Mouse (Mus musculus) heart, postnatal 14 days (tissue): ENCODE results near the gene Gucy1b1. TPM values are rescaled to one million over a fixed set of nuclear protein-coding genes. Genes with fewer than 3 reads are reported as not detected.
A peak's percentile ranks its signal among the peaks of the same experiment; 100 is the strongest.

ENCODE experiments used
- DNase-seq, 2 experiments: peaks; one replicate each; pipeline ENCODE4 v3.0.0; 2021 to 2022
- intact Hi-C: fragments of 180-260 bp; cut with DNase I; formaldehyde crosslinking; loops from one replicate; pipeline ENCODE4 v1.15.1; 2025
- total RNA-seq, 2 experiments: library from RNA; stranded (reverse); gene quantifications; 2 replicates each; pipeline ENCODE4 v1.2.3; 2021

The Gucy1b1 gene
- total RNA-seq, 2 experiments from 2014 or later = 19.8 to 21.1 TPM

DNA sequence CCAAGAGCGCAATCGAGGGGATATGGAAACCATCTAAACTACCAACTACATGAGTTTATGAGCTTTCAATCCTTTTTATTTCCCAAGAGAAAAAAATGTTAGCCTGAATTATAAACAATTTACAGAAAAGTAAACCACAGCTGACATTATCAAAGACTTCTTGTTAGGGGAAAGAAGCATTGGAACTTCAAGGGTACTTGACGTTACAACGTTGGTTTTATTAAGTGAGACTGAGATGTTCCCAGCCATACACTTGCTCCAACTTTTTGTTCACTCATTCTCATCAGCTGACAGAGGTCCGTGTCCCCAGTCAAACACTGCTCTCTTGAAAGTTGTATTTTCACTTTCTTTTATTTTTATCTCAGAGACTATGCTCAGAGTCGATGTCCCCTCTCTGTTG is 30.8 kb downstream of the Gucy1b1 start:
- DNase-seq = no peak
- intact Hi-C loops = loop anchor here (10.0 kb wide), 1 partner anchor 171 kb away; no protein-coding TSS in a partner anchor

DNA sequence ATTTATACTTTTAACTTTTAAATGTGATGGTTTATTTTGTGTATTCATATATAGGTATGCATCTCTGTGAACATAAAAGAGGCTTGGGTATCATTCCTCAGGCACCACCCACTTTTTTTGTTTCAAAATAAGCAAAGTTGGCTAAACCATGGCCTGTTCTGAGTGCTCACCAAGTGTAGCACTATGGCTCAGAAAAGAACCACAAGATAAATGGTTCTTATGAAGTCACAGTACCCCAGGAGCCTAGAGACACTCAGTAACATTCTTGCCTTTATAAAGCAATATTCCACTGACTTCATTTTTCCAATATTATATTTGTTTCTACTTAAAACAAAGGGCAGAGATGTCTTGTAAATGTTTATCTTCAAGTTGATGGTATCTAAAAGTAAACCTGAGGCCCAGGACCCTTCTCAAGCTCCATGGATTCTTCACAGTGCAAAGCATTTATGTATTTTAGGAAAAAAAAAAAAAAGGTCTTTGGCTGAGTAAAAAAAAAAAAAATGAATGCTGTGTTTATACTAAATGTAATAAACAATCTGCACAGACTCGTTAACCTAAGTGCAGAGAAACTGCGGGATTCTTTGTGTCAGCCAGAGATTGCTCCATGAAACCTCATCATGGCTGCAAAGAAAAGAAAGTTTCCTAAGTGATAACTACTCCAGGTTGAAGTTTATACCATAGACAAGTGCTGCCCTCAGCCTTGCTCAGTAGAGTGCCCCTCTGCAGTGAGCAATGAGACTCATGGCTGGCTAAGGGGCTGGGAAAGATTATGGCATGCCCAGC is 38.0 kb downstream of the Gucy1b1 start:
- intact Hi-C loops = loop anchor here (10.0 kb wide), 1 partner anchor 818 kb away; no protein-coding TSS in a partner anchor
- DNase-seq = no peak

DNA sequence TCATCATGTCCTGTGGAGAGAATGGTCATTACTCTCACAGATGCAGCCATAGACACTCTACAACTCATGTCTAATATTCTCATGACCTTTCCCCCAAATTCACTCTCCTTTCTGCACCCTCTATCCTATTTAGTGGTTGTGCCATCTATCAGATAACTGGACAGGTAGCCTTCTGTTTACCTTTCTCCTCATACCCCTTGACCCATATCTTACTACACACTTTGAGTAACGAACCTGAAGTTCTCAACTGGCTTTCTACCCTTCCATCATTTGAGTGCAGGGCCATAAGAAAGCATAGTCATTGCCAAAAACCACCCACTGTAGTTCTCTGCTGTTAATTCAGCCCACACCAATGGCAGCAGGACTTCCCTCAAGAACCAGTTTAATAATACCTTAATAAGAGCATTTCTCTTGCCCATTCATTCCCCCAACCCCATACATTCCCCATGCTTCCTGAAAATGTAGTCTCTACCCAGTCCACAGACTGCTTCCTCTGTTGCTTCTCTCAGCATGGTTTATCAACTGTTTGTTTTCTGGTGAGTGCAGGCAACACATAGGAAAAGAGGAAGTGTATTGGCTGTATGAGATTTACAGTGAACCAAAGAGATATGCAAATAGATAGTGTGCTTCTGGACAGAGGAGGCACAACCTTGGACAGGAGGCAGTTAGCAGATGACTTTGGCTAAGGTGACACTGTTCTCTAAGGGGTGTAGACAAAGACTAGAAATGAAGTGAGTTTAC is 44.3 kb downstream of the Gucy1b1 start:
- intact Hi-C loops = loop anchor here (10.0 kb wide), 1 partner anchor 825 kb away; no protein-coding TSS in a partner anchor
- no peak for DNase-seq

DNA sequence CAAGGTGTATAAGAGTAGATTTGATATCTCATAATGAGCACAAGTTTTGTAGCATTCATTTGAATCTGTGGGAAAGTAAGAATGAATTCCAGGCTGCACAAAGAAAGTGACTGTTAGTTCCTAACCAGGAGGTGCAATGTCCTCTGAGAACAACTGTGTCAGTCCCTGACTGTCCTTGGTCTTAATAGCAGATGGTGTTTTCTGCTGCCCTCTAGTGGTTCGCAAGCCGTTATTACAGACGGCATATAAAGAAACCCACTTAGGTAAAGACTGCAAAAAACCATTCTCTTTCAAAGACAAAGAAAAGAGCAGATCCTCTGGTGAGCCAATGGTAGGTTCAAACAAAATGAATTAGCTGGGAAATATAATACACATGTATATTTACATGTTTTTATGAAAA is 45.3 kb downstream of the Gucy1b1 start:
- DNase-seq = peak; percentile 9 to 55
- intact Hi-C loops = loop anchor here (5.0 kb wide), 2 partner anchors 37 to 97 kb away; partner anchors contain the start of gene Ctso

DNA sequence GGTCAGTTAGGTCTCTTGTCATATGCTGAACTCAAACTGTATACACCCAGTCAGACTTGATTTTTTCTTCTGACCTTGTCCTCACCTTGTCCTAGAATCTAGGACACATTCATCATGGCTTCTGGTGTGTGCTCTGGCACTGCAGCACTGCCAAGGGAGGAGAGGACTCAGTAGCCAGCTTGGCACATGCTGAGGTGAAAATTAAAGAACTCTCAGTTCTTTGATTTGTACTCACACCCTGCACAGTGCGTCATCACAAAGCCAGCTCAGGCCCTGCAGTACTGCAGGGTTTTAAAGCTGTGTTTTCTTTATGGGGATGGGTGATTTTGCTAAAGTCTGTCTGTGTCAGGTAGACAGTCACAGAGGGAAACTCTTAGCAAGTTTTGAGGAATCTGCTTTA is 47.2 kb downstream of the Gucy1b1 start:
- intact Hi-C loops = loop anchor here (5.0 kb wide), 2 partner anchors 35 to 95 kb away; partner anchors contain the start of gene Ctso
- DNase-seq = no peak

DNA sequence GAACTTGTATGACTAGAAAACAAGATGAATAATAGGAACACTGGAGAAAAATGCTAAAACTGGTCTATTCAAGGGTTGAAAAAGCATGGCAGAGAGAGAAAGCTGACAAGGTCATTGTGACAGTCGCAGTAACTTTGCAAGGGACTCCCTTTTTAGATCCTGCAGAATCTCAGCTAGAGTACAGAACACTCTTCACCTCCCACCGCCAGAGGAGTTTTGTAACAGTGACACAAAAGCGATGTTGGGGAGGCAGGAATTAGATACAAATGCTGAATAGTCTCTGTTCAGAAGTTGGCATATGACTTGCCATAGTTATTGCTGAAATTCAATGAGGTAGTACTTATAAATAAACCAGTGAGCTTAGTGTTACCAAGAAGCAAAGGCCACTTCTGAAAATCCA is 51.4 kb downstream of the Gucy1b1 start:
- no peak for DNase-seq
- intact Hi-C loops = no loop called here

DNA sequence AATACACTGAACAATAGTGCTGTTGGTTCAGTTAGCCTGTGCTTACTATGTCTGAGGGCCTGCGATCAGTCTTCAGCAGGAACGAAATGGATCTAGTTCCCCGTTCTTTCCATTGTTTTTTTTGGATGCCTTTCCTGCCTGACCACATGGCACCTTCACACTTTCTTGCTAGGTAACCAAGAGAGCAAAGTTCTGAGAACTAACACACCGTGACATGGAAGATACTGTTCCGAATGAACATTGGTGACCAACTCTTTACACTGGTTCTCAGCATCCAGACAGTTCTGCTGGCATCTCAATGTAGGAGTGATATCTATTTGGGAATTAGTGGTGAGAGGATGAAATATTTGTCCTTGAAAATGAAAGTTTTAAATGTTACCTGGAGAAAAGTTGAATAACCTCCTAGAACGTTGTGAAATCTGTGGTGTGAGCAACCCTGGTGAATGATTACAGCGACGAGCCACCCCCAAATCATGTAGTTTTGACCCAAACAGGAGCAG is 52.0 kb downstream of the Gucy1b1 start:
- intact Hi-C loops = no loop called here
- no peak for DNase-seq

DNA sequence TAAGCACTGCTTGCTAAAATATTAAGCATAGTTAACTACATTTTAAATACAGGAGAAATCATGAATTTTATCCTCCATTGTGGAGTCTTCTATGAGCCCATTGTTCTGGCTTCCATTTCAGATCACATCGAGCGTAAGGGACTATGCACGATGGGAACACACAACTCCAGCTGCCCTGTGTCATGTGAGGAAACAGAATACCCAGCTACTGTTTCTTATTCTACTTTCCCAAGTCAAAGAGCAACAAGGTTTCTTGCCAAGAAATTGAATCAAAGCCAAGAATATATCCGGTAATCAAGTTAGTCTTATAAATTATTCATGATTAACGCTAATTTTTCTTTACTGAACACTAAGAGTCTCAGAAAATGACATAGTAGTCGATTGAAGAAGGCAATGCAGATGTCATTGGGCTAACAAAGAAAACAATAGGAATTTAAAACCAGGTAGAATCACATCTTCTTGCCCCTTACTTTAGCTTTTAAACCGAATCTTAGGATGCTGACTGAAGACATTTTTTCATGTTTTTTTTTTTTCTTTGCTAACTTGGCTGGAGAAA is 60.3 kb downstream of the Gucy1b1 start:
- intact Hi-C loops = no loop called here
- no peak for DNase-seq

DNA sequence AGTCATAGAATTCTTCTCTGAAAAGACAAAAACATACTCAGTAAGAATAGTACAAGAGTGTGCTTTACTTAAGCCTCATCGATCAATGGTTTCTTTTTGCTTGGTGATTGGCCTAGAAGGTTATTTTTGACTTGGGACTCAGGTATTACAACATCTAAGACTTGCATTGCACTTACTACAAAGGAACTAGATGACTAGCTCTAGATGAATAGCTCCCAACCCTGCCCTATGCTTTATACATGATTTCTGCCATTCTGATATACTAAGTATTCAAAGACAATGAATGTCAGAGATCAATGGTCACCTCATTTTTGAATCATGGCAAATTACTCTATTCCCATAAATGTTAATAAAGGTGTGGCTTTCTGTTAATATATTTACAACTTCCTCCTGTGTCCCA is 67.5 kb downstream of the Gucy1b1 start:
- DNase-seq = no peak
- intact Hi-C loops = no loop called here

DNA sequence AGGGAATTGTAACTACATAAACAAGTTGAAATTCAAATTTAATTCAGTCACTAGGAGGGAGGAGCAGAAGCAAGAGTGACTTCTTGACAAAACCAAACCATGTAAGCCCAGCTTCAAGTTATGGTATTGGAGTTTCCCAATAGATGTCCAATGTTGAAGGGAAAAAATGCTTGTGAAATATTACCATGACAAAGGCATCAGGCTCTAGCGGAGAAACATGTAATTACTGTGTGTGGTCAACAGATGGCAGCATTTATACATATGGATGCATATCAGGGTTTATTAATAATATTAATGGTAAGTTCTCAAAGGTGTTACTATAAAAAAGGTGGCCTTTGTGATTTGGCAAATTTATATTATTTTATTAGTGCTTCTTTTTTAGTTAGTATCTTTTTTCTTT is 78.5 kb downstream of the Gucy1b1 start:
- DNase-seq = peak in 1 of 2 experiments; percentile 41

DNA sequence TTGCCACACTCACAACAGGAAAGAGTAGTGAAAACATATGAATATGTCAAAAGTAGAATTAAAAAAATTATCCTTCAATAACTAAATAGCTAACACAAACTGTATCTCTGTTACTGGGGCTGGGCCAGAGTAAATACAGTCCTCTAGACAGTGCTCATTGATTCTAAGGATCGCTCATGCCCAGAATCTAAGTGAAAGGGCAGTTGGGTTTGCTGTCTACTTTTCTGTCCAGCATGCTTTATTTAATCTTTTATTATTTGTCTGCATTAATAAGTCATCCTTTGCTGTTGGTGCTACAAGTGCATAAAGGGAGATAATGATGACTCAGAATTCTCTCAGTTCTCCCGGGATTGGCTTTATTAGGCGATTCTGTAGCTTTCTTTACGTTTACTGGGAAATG is 79.1 kb downstream of the Gucy1b1 start:
- intact Hi-C loops = loop anchor here (5.0 kb wide), 2 partner anchors 337 to 357 kb away; no protein-coding TSS in a partner anchor
- DNase-seq = no peak

More for the DNA sequence above, 78.5 kb downstream of the Gucy1b1 start:
- intact Hi-C loops = loop anchor here (5.0 kb wide), 2 partner anchors 336 to 356 kb away; no protein-coding TSS in a partner anchor

DNA sequence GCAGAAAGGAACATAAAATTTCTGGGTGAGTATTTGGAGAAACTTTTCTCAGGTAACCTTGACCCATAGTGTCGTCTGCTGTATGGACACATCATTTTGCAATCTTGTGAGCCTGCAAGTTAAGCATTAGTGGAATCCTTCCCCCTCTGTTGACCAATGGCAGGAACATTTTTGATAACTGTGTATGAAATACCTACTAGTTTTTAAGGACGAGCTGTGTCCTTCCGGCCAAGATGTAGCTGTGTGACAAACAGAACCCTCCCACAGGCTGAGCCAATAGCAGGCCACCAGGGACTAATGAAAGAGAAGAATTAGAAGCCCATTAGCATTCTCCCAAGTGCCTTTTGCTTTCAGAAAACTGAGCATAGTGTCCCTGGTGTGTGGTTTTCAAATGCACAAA is 84.0 kb downstream of the Gucy1b1 start:
- DNase-seq = no peak
- intact Hi-C loops = loop anchor here (5.0 kb wide), 1 partner anchor 37 kb away; no protein-coding TSS in a partner anchor

DNA sequence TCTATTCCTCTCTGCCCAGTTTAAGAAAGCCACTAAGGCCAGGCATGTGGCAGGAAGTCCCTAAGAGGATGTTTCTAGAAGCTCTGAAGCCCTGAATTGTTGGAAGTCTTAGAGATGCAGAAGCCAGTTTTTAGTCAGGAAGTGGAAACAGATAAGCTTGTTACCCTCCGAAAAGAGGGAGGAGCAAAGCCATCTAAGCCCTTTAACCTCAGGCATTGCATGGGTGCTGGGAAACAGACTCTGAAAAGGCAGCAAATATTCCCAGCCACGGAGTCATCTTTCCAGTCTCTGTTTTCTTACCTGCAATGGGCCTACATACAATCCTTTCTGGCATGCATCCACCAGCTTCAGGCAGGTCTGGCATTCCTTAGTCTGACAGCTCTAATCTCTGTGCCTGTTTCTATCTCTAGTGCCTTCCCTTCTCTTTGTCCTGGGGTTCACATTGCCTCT is 84.8 kb downstream of the Gucy1b1 start:
- DNase-seq = no peak
- intact Hi-C loops = loop anchor here (5.0 kb wide), 1 partner anchor 38 kb away; no protein-coding TSS in a partner anchor

DNA sequence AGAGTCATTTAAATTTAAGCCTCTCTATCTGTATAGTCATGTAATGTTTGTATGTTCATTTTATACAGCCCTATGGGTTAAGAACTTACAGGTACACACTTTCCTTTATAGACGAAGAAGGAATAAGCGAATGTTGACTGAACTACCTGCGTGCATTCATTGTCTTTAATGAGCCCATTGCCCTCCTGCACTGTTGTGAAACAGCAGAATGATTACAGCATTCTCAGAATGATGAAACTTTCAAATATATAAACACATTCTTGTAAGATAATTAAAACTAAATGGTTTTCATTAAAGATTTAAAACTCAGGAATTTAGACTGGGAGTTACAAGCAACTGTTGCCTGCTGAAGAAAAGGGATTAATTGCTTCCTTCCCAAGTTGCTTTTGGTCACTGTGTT is 86.9 kb downstream of the Gucy1b1 start:
- DNase-seq = no peak
- intact Hi-C loops = no loop called here

DNA sequence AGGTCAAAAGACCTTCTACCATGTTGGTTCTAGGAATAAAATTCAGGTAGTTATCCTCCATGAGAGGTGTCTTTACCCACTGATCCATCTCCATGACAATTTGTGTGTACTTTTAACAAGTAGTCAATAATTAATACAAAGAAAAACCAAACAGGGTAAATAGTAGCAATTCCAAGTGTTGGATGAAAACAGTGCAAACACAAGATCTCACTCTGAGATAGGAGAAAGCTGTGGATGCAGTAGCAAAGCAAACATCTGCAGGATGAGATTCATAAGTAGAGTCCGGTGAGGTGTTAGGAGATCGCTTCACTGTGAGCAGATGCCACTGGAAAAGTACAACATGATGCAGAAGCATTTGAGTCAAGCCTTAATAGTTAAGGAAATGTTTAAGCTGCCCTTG is 88.4 kb downstream of the Gucy1b1 start:
- DNase-seq = no peak
- intact Hi-C loops = no loop called here

DNA sequence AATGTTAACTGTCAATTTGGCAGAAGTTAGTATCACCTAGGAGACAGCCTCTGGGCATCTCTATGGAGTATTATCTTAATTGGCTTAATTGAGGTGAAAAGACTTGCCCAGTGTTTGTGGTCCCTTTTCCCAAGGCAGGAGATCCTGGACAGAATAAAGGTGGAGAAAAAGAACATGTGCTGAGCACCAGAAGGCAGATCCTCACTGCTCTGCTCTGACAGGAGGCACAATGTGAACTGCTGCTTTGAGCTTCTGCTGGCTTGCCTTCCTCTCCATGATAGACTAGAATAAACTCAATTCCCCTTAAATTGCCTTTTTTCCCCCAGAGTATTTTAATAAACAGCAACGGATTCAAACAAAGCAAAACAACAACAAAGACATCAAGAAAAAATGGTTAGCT is 89.4 kb downstream of the Gucy1b1 start:
- intact Hi-C loops = no loop called here
- no peak for DNase-seq

DNA sequence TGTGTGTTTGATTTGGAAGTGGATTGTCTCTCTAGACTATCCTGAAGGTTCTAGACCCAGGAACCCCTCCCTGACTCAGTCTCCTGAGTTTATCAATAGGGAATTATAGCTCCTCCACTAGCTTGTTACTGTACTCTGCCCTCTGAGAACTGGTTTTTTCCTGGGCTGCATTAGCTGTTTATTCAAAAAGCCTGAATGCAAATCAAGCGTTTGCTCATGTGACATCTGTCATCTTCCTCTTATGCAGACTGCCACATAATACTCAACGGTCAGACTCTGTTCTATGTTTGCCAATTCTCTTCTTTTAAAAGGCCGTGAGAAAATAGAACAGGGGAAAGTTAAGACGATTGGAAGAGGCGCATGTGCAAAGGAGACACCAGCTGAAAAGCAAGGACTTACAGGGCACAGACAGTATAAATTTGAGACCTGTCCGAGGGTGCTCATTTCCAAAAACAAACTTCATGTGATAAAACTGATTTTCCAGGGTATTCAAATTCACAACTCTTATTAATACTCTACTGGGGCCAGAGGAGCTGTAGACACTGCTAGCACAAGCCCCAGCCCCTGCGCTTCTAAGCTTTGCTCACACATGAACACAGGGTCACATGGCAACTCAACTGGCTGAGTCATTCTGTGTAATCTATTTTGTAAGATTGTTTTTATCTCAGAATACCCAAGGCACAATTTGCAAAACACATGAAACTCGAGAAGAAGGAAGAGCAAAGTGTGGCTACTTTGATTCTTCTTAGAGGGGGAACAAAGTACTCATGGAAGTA is 91.2 kb downstream of the Gucy1b1 start:
- no peak for DNase-seq
- intact Hi-C loops = no loop called here
